Mouse (Mus musculus): ENCODE data around the gene Nat8f6. TPM values are rescaled to one million over a fixed set of nuclear protein-coding genes. Genes with fewer than 3 reads are reported as not detected.
"Not testable (repeated sequence)": the region's sequence is repeated elsewhere in the genome, so short reads cannot be mapped to it uniquely, and the experiment has no call there.

Nat8f6 gene
- polyA plus RNA-seq, 1 experiment from 2014 or later, result not detected

- no peak within 1 kb of the TSS for H3K9ac ChIP-seq
- H3K4me1 ChIP-seq, result no peaks in the 10 kb centered on the region
- no peak for ATAC-seq (ENCODE audit: insufficient read depth, low FRiP score, low read depth)
- no peaks in the 10 kb centered on the region for H3K36me3 ChIP-seq
- WGBS, result 53% methylated on average over 7 of the region's 7 CpGs
- no peak within 1 kb of the TSS for H3K4me3 ChIP-seq (replicated peaks)
- H3K27me3 ChIP-seq (replicated peaks), result no peaks in the 10 kb centered on the region
- no peak within 1 kb of the TSS for H3K27ac ChIP-seq
- no peak within 1 kb of the TSS for H3K4me2 ChIP-seq
- H3K9me3 ChIP-seq, result no peaks in the 10 kb centered on the region
Measured at GRCm38 (mm10) chr6:85831796-85832321, 11.1 kb upstream of the Nat8f6 start, which contains the start of gene Nat8. Nat8 (minus strand) TSS chr6:85832082.

GRCm38 (mm10) chr6:85829462-85829861 is 8.7 kb upstream of the Nat8f6 start:
- Histone ChIP-seq H3K4me1 (no peaks in the 10 kb centered on the region), H3K36me3 (no peaks in the 10 kb centered on the region), H3K9me3 (no peaks in the 10 kb centered on the region), H3K27ac (no peak overlapping the region), H3K27me3 (replicated peaks) (no peaks in the 10 kb centered on the region), H3K4me3 (replicated peaks) (no peak overlapping the region), H3K4me2 (no peak overlapping the region), H3K9ac (no peak overlapping the region)
- WGBS, result 57% methylated on average over 1 of the region's 1 CpGs
- no peak for ATAC-seq (ENCODE audit: insufficient read depth, low FRiP score, low read depth)

GRCm38 (mm10) chr6:85825886-85826285 is 5.1 kb upstream of the Nat8f6 start:
- no peak for ATAC-seq (ENCODE audit: insufficient read depth, low FRiP score, low read depth)
- no peaks in the 10 kb centered on the region for H3K27me3 ChIP-seq (replicated peaks)
- WGBS, result 84% methylated on average over 2 of the region's 2 CpGs
- H3K9ac ChIP-seq, result no peak overlapping the region
- H3K4me3 ChIP-seq (replicated peaks), result no peak overlapping the region
- H3K27ac ChIP-seq, result no peak overlapping the region
- no peaks in the 10 kb centered on the region for H3K9me3 ChIP-seq
- no peaks in the 10 kb centered on the region for H3K4me1 ChIP-seq
- no peaks in the 10 kb centered on the region for H3K36me3 ChIP-seq
- H3K4me2 ChIP-seq, result no peak overlapping the region

GRCm38 (mm10) chr6:85823382-85824090 is 2.8 kb upstream of the Nat8f6 start:
- Histone ChIP-seq H3K27me3 (replicated peaks) (no peaks in the 10 kb centered on the region), H3K4me3 (replicated peaks) (no peak overlapping the region), H3K36me3 (no peaks in the 10 kb centered on the region), H3K4me1 (no peaks in the 10 kb centered on the region), H3K4me2 (no peak overlapping the region), H3K9me3 (no peaks in the 10 kb centered on the region), H3K9ac (no peak overlapping the region), H3K27ac (no peak overlapping the region)
- ATAC-seq (ENCODE audit: insufficient read depth, low FRiP score, low read depth), result no peak
- 96% methylated on average over 1 of the region's 1 CpGs for WGBS

- 86% methylated on average over 4 of the region's 4 CpGs for WGBS
- no peaks in the 10 kb centered on the region for H3K27me3 ChIP-seq (replicated peaks)
- H3K4me1 ChIP-seq, result no peaks in the 10 kb centered on the region
Measured at GRCm38 (mm10) chr6:85822286-85822685, 1.5 kb upstream of the Nat8f6 start.

GRCm38 (mm10) chr6:85818338-85818737 is 2.4 kb downstream of the Nat8f6 start:
- WGBS, result 53% methylated on average over 1 of the region's 1 CpGs
- Histone ChIP-seq H3K36me3 (no peaks in the 10 kb centered on the region), H3K9me3 (no peaks in the 10 kb centered on the region), H3K4me3 (replicated peaks) (no peak overlapping the region), H3K27me3 (replicated peaks) (no peaks in the 10 kb centered on the region), H3K9ac (no peak overlapping the region), H3K4me2 (no peak overlapping the region), H3K27ac (no peak overlapping the region), H3K4me1 (no peaks in the 10 kb centered on the region)
- ATAC-seq (ENCODE audit: insufficient read depth, low FRiP score, low read depth), result no peak

More at GRCm38 (mm10) chr6:85822286-85822685, 1.5 kb upstream of the Nat8f6 start:
- Histone ChIP-seq H3K9ac (no peak overlapping the region), H3K27ac (no peak overlapping the region), H3K9me3 (no peaks in the 10 kb centered on the region), H3K4me2 (no peak overlapping the region), H3K4me3 (replicated peaks) (no peak overlapping the region), H3K36me3 (no peaks in the 10 kb centered on the region)
- no peak for ATAC-seq (ENCODE audit: insufficient read depth, low FRiP score, low read depth)

- H3K36me3 ChIP-seq, result no peaks in the 10 kb centered on the region
- ATAC-seq (ENCODE audit: insufficient read depth, low FRiP score, low read depth), result no peak
- H3K27ac ChIP-seq, result no peak overlapping the region
- no peak overlapping the region for H3K9ac ChIP-seq
- H3K4me3 ChIP-seq (replicated peaks), result no peak overlapping the region
- H3K27me3 ChIP-seq (replicated peaks), result no peaks in the 10 kb centered on the region
- H3K9me3 ChIP-seq, result no peaks in the 10 kb centered on the region
- H3K4me2 ChIP-seq, result no peak overlapping the region
- WGBS, result 87% methylated on average over 2 of the region's 2 CpGs
- no peaks in the 10 kb centered on the region for H3K4me1 ChIP-seq
Measured at GRCm38 (mm10) chr6:85813339-85813738, 7.4 kb downstream of the Nat8f6 start.

- ATAC-seq (ENCODE audit: insufficient read depth, low FRiP score, low read depth); H3K9me3 ChIP-seq; H3K27ac ChIP-seq; H3K4me2 ChIP-seq; H3K9ac ChIP-seq; H3K36me3 ChIP-seq; H3K27me3 ChIP-seq (replicated peaks); H3K4me3 ChIP-seq (replicated peaks); H3K4me1 ChIP-seq: not testable (repeated sequence)
- 54% methylated on average over 3 of the region's 3 CpGs for WGBS
Measured at GRCm38 (mm10) chr6:85810942-85811537, 9.7 kb downstream of the Nat8f6 start.

GRCm38 (mm10) chr6:85810514-85810913 is 10.2 kb downstream of the Nat8f6 start:
- H3K36me3 ChIP-seq; H3K9me3 ChIP-seq; H3K9ac ChIP-seq; H3K4me2 ChIP-seq; H3K4me1 ChIP-seq; H3K4me3 ChIP-seq (replicated peaks); ATAC-seq (ENCODE audit: insufficient read depth, low FRiP score, low read depth); H3K27me3 ChIP-seq (replicated peaks); H3K27ac ChIP-seq: not testable (repeated sequence)
- 83% methylated on average over 3 of the region's 3 CpGs for WGBS

- H3K27ac ChIP-seq; H3K4me2 ChIP-seq; H3K36me3 ChIP-seq; ATAC-seq (ENCODE audit: insufficient read depth, low FRiP score, low read depth); H3K9ac ChIP-seq; H3K27me3 ChIP-seq (replicated peaks); H3K4me3 ChIP-seq (replicated peaks); H3K9me3 ChIP-seq; H3K4me1 ChIP-seq: not testable (repeated sequence)
- 60% methylated on average over 3 of the region's 3 CpGs for WGBS
Measured at GRCm38 (mm10) chr6:85809784-85810183, 11.0 kb downstream of the Nat8f6 start.

- H3K9ac ChIP-seq; H3K36me3 ChIP-seq; H3K9me3 ChIP-seq; ATAC-seq (ENCODE audit: insufficient read depth, low FRiP score, low read depth); H3K4me2 ChIP-seq; H3K27ac ChIP-seq; H3K27me3 ChIP-seq (replicated peaks); H3K4me3 ChIP-seq (replicated peaks); H3K4me1 ChIP-seq: not testable (repeated sequence)
- WGBS, result 65% methylated on average over 5 of the region's 5 CpGs
Measured at GRCm38 (mm10) chr6:85803180-85803579, 17.6 kb downstream of the Nat8f6 start.

GRCm38 (mm10) chr6:85765532-85765931 is 55.2 kb downstream of the Nat8f6 start, which contains the start of gene Nat8f3:
Nat8f3 (minus strand) TSS chr6:85765754.
- ATAC-seq (ENCODE audit: insufficient read depth, low FRiP score, low read depth); H3K4me2 ChIP-seq; H3K27me3 ChIP-seq (replicated peaks); H3K4me3 ChIP-seq (replicated peaks); H3K36me3 ChIP-seq; H3K9ac ChIP-seq; H3K27ac ChIP-seq; H3K4me1 ChIP-seq; H3K9me3 ChIP-seq: not testable (repeated sequence)
- 62% methylated on average over 13 of the region's 13 CpGs for WGBS

Measured in stomach, embryonic 15.5 days (tissue).